Comparison of ENCODE assay signal across 10 mouse cellular contexts in the genomic region with DNA sequence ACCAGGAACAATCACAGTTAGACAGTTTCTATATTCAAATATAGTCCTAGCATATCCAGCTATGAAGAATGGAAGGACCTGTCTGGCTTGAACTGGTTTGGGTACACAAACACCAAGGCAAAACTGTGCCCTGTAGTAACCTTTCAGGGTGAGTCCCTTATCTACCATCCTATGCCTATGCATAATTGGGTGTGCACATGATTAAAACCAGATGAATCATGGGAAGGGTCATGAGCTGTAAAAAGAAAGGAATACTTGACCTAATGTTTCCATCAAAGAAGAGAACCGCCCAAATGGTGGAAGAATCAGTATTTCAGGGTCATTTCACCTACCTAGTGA.
"Had no signal": no experiment of that assay in that cellular context is flagged by ENCODE, and none has a peak within 500 bp of the region (broad histone marks: within the 10 kb centered on the region; RNA-seq: fewer than 3 reads in every experiment).

No protein-coding gene starts in this region.

- H3K27ac ChIP-seq: left cerebral cortex, adult 2 months; limb, embryonic 10.5 days; liver, embryonic 15.5 days; neural tube, embryonic 15.5 days had no signal

- H3K4me1 ChIP-seq: liver, embryonic 15.5 days; neural tube, embryonic 15.5 days had no signal

- H3K9me3 ChIP-seq: limb, embryonic 10.5 days; liver, embryonic 15.5 days; neural tube, embryonic 15.5 days had no signal

- H3K27me3 ChIP-seq: liver, embryonic 15.5 days; neural tube, embryonic 15.5 days had no signal

- H3K4me2 ChIP-seq: liver, embryonic 11.5 days; liver, embryonic 15.5 days; lung, embryonic 14.5 days; neural tube, embryonic 15.5 days had no signal

- H3K4me3 ChIP-seq: left cerebral cortex, adult 2 months; limb, embryonic 10.5 days; liver, embryonic 15.5 days; myocyte; neural tube, embryonic 15.5 days had no signal

- H3K36me3 ChIP-seq: limb, embryonic 10.5 days; liver, embryonic 15.5 days; neural tube, embryonic 15.5 days had no signal

- DNase-seq: right cerebral cortex, adult 18-20 months; spleen, adult 18-20 months; thymus, postnatal 4 days had no signal

- H3K9ac ChIP-seq: liver, embryonic 15.5 days; lung, embryonic 14.5 days; neural tube, embryonic 15.5 days had no signal
